Comparison of ENCODE assay signal across 8 mouse cellular contexts in the genomic region with DNA sequence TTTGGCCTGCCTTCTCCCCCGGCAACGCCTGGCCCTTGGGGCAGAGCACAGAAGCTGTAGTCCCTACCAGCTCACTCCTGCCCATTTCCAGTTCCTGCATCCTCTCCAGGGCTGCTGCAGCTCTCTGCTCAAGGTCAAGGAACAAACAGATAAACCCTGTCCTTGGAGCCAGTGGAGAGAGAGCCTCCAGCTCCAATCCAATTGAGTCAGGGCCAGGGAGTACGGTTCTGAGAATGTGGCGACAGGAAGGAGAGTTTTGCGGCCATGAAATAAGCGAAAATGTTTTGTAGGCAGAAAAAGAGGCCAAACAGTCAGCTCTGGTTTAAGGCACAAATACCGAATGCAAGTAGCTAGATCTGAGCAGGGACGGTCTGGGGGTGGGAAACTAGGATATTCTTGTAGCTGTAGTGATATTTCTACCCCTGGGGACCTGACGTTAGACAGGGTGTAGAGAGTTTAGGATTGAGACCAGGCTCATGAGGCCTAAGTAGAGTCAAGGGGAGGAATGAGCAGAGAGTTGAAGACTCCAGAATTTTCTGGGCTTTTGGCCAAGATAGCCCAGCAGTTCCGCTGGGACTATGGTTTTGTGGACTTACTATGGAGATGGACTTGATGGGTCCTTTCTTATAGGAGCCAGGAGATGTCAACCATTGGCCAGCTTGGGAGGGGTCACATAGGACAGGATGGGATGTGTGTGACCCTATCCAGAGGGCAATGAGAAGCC.
DNase-seq lines count a peak whose midpoint lies in the region; ATAC-seq and TF ChIP-seq lines count a peak whose summit lies in the region.

No protein-coding gene starts in this region.

- peak overlapping the region; percentile 87 for H3K27ac ChIP-seq in intestine, embryonic 16.5 days (ENCODE audit: low read length)
- peak overlapping the region; percentile 95 for H3K27ac ChIP-seq in lung, embryonic 14.5 days (ENCODE audit: low read depth)

- peak; percentile 62 for DNase-seq in adrenal gland, adult 2 months
- no peak for DNase-seq in adrenal gland, adult 18-20 months (ENCODE audit: low spot score in 2 of 2)
- peak; percentile 99 for DNase-seq in heart, adult 11 months
- DNase-seq in lung, embryonic 14.5 days: peak; percentile 90
- peak; percentile 69 for DNase-seq in testis, postnatal 10 days (ENCODE audit: low spot score)
- DNase-seq in thymus, adult 18-20 months: no peak
- no peak for DNase-seq in layer of hippocampus, adult 11-12 months (ENCODE audit: low spot score)

- H3K9ac ChIP-seq in intestine, embryonic 16.5 days (ENCODE audit: low read depth, low read length): peak overlapping the region; percentile 34; the same call in 1 of the 2 replicates
- peak overlapping the region; percentile 30; the same call in 1 of the 2 replicates for H3K9ac ChIP-seq in lung, embryonic 14.5 days

- no peak for TF ChIP-seq CTCF in lung, embryonic 14.5 days (IDR thresholded peaks at IDR 0.05; ENCODE audit: low read depth)

- no peak for ATAC-seq in intestine, embryonic 16.5 days
- ATAC-seq in lung, embryonic 14.5 days (ENCODE audit: insufficient read depth): no peak

- WGBS in intestine, embryonic 16.5 days: 48% methylated on average over 10 of the region's 10 CpGs
- 35% methylated on average over 10 of the region's 10 CpGs for WGBS in lung, embryonic 14.5 days

- peaks cover 28% of the 10 kb centered on the region for H3K4me1 ChIP-seq in intestine, embryonic 16.5 days (ENCODE audit: control insufficient read depth, insufficient read depth, low read length)
- H3K4me1 ChIP-seq in lung, embryonic 14.5 days (ENCODE audit: insufficient read depth): peaks cover 29% of the 10 kb centered on the region

- no peak overlapping the region for H3K4me3 ChIP-seq in intestine, embryonic 16.5 days (ENCODE audit: low read length)
- H3K4me3 ChIP-seq in lung, embryonic 14.5 days (ENCODE audit: low read depth, low read length): no peak overlapping the region

- no peaks in the 10 kb centered on the region for H3K36me3 ChIP-seq in intestine, embryonic 16.5 days (ENCODE audit: control insufficient read depth, insufficient read depth, low read length)
- no peaks in the 10 kb centered on the region for H3K36me3 ChIP-seq in lung, embryonic 14.5 days (ENCODE audit: insufficient read depth)

- no peak overlapping the region for H3K4me2 ChIP-seq in intestine, embryonic 16.5 days (ENCODE audit: low read depth, low read length)
- H3K4me2 ChIP-seq in lung, embryonic 14.5 days: no peak overlapping the region

- no peaks in the 10 kb centered on the region for H3K27me3 ChIP-seq in intestine, embryonic 16.5 days (replicated peaks; ENCODE audit: control insufficient read depth, insufficient read depth, low read length)
- no peaks in the 10 kb centered on the region for H3K27me3 ChIP-seq in lung, embryonic 14.5 days (ENCODE audit: insufficient read depth, low read length)

- no peaks in the 10 kb centered on the region for H3K9me3 ChIP-seq in intestine, embryonic 16.5 days (ENCODE audit: control insufficient read depth, low read length)
- no peaks in the 10 kb centered on the region for H3K9me3 ChIP-seq in lung, embryonic 14.5 days (ENCODE audit: low read depth, low read length)

Comparison
In these comparisons a context has a peak if more than half of its experiments do, and no peak if none do; other contexts are left out.
1. DNase-seq: peak in adrenal gland, adult 2 months (single experiment), heart, adult 11 months (single experiment), lung, embryonic 14.5 days (single experiment) and testis, postnatal 10 days (single experiment); none in adrenal gland, adult 18-20 months (0 of 2), thymus, adult 18-20 months (0 of 2) and layer of hippocampus, adult 11-12 months (single experiment).